Mouse (Mus musculus) C2C12 (cell line): ENCODE data around the gene Samd10.

ENCODE experiments used
- CTCF ChIP-seq: IDR thresholded peaks from one replicate; pipeline ENCODE4 v1.5.1; 2011; ENCODE audit not compliant: control insufficient read depth, insufficient read depth, insufficient read length
- USF1 ChIP-seq: IDR thresholded peaks from one replicate; pipeline ENCODE4 v1.6.1; 2011; ENCODE audit warnings: low read depth, mild to moderate bottlenecking, control low read depth, moderate library complexity

GRCm38 (mm10) chr2:181578790-181579618, 20.0 kb downstream of the Samd10 start:
- TF ChIP-seq CTCF (no peak), USF1 (no peak)
